Mouse (Mus musculus) lung, postnatal 14 days (tissue): Measurements from ENCODE around the gene Mthfr.
"Not testable (repeated sequence)": the region's sequence is repeated elsewhere in the genome, so short reads cannot be mapped to it uniquely, and the experiment has no call there.

Experiments used
- DNase-seq: peaks from one replicate; pipeline ENCODE4 v3.0.0; 2021

The Mthfr gene

DNA sequence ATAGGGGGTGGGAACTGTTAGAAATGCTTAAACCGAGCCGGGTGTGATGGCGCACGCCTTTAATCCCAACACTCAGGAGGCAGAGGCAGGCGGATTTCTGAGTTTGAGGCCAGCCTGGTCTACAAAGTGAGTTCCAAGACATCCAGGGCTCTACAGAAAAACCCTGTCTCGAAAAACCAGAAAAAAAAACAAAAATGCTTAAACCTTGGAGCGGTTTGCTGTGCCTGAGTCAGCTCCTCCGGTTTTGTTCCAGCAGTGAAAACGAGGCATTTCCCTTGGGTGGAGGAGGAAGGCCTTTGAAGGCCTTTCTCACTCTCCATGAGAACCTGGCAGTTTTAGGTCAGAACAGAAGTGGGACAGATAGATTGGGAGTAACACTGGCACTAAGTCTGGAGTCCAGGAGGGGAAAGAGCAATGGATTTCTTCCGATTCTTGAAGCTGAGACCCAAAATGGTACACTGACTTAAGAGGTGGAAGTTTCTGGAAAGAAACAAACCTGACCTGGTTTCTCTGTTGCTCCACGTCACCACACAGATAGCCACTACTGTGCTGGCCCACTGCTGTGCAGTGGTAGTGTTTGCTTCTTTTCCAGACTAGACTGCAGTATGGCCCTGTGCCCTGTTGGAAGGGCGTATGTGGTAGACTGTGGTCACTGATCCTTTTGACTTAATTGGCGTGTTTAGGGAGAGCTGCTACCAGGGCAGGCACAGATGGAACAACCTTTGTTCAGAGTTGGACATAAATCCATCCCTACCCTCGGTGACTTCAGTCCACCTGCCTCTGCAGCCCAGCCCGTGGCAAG is 1.4 kb downstream of the Mthfr start:
- DNase-seq: no peak

GRCm38 (mm10) chr4:148040933-148041610 is 2.2 kb downstream of the Mthfr start:
- DNase-seq: peak; percentile 82

DNA sequence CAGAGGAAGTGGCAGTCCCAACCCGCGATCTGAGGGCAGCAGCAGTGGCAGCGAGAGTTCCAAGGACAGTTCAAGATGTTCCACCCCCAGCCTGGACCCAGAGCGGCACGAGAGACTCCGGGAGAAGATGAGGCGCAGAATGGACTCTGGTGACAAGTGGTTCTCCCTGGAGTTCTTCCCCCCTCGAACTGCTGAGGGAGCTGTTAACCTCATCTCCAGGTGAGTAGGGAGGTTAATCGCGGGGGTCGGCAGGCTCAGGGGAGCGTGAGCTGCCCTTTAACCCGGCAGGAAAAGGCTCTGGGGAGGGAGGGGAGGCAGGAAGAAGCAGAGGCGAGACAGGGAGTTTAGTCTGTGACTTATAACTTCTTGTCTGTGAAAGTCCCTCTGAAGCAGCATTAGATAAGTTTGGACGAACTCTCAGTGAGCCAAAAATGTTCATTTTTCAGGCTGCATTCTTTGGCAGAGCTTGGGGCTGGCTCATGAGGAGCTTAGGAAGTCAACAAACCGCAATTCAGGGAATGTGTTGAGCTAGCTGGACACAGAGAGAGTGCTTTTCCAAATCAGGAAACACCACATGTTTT is 2.8 kb downstream of the Mthfr start:
- peak; percentile 32 for DNase-seq

- DNase-seq: not testable (repeated sequence)
These were observed 4.5 kb downstream of the Mthfr start for GRCm38 (mm10) chr4:148043327-148043726.

DNA sequence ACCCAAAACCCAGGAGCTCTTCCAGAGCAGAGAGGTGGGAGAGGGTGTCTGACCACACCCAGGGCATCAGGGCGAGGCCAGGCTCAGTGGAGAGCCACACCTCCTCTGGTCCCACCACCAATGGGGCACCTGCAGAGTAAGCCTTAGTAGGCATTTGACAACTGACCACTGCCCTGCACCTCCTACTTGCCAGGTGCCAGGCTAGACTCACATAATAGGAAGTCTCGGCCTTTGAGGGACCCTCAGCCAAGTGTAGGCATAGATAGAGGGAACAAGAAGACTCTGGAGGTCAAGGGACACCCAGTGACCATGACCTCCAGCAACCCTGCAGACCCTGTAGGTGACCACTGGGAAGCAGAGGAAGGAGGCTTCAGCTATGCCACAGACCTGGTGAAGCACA is 5.2 kb downstream of the Mthfr start:
- DNase-seq: no peak

DNA sequence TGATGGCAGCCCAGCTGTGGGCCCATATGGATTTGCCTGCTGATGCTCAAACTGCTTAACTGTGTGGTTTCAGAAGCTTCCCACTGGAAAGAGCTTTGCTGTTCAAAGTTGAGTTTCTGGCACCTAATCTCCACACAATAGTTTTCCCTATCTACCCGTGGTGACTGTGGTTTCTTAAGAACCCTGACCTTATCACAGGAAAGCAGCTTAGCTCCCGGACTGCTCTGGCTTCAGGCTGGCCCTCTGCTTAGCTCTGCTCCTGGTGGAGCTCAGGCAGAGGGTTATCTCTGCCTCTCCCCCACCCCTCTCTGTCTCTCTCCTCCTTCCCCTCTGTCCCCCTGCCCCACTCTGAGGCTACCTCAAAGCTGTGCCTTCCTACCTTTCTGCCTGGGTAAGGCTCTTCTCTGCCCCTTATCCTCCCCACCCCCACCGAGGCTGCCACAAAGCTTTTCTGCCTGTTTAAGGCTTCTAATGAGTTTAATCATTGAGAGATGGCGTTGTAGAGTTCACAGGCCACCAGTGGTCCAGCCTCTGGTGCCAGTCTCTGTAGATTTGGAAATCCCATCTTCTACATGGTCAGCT is 7.7 kb downstream of the Mthfr start:
- DNase-seq: no peak

GRCm38 (mm10) chr4:148050396-148050914 is 11.6 kb downstream of the Mthfr start:
- DNase-seq: not testable (repeated sequence)

GRCm38 (mm10) chr4:148051046-148051776 is 12.3 kb downstream of the Mthfr start:
- DNase-seq: no peak

DNA sequence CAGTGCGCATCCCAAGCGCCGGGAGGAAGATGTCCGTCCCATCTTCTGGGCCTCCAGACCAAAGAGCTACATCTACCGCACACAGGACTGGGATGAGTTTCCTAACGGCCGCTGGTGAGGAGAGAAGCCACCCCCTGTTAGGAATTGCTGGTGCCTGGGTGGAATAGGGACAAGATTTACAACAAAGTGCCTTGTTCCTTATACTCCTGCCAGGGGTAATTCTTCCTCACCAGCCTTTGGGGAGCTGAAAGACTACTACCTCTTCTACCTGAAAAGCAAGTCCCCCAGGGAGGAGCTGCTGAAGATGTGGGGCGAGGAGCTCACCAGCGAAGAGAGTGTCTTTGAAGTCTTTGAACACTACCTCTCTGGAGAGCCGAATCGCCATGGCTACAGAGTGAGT is 13.0 kb downstream of the Mthfr start:
- DNase-seq: no peak

- DNase-seq: no peak
These were observed 14.1 kb downstream of the Mthfr start for GRCm38 (mm10) chr4:148052976-148053375.

- DNase-seq: no peak
These were observed 14.6 kb downstream of the Mthfr start for GRCm38 (mm10) chr4:148053417-148053920.

GRCm38 (mm10) chr4:148054961-148055695 is 16.3 kb downstream of the Mthfr start:
- no peak for DNase-seq

DNA sequence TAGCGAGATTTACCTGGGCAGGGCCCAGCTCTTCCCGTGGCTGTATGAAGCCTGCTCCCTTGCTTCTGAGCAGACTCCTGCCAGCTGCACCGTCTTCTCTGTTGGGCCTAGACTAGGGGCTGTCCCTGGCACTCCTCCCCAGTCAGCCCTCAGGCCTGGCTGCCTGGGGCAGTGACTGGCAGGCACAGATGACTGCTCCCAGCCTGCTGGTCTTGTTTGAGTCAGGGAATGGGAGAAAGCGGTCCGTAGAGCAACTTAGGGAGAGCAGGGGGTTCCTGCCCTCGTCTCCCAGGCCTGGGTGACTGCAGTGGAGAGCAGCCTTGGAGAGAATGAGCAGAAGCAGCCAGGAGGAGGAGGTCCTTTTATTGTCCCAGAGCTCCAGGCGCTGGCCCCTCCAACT is 17.4 kb downstream of the Mthfr start:
- DNase-seq: no peak

GRCm38 (mm10) chr4:148056801-148057200 is 17.9 kb downstream of the Mthfr start:
- peak; percentile 11 for DNase-seq

- DNase-seq: no peak
These were observed 18.9 kb downstream of the Mthfr start for GRCm38 (mm10) chr4:148057661-148058209.

GRCm38 (mm10) chr4:148058218-148058819 is 19.4 kb downstream of the Mthfr start:
- no peak for DNase-seq

- DNase-seq: no peak
These were observed 20.1 kb downstream of the Mthfr start for GRCm38 (mm10) chr4:148058993-148059392.

GRCm38 (mm10) chr4:148060120-148061085 is 21.5 kb downstream of the Mthfr start:
- peak; percentile 60 for DNase-seq

- DNase-seq: no peak
These were observed 22.2 kb downstream of the Mthfr start for GRCm38 (mm10) chr4:148061086-148061480.
